Mouse (Mus musculus) MEL (cell line): ENCODE results near the gene Lrrc20. TPM values are rescaled to one million over a fixed set of nuclear protein-coding genes. Genes with fewer than 3 reads are reported as not detected.
A peak's percentile ranks its signal among the peaks of the same experiment; 100 is the strongest.

Experiments
- DNase-seq: peaks from one replicate; pipeline ENCODE4 v3.0.0; 2011; ENCODE audit warnings: low read depth, low spot score
- H3K27ac ChIP-seq: 2 replicates; pipeline ENCODE4 v1.5.1; 2012; ENCODE audit warnings: low read depth, mild to moderate bottlenecking, control low read depth, low read length, moderate library complexity; ENCODE audit not compliant: control insufficient read depth
- H3K27me3 ChIP-seq, 2 experiments: fragments of 150-350 bp in 1 of 2; sonication (generic) in 1 of 2; 2 replicates each; pipeline ENCODE4 v1.6.1; 2012; ENCODE audit warnings: low read length in 2 of 2, mild to moderate bottlenecking in 2 of 2, improper control_type of control experiment in 1 of 2, moderate library complexity in 1 of 2; ENCODE audit not compliant: insufficient read depth in 2 of 2, control insufficient read depth in 1 of 2
- H3K36me3 ChIP-seq, 2 experiments: 2 replicates each; pipeline ENCODE4 v1.6.1; 2012 to 2014; ENCODE audit warnings: low read length in 2 of 2, improper control_type of control experiment in 1 of 2, inconsistent platforms in 1 of 2, mild to moderate bottlenecking in 1 of 2; ENCODE audit not compliant: insufficient read depth in 2 of 2, control insufficient read depth in 1 of 2
- H3K4me1 ChIP-seq, 2 experiments: fragments of 150-350 bp in 1 of 2; sonication (generic) in 1 of 2; 2 replicates each; pipeline ENCODE4 v1.6.1; 2012; ENCODE audit warnings: low read length in 2 of 2, improper control_type of control experiment in 1 of 2, mild to moderate bottlenecking in 1 of 2; ENCODE audit not compliant: insufficient read depth in 2 of 2, control insufficient read depth in 1 of 2
- H3K4me3 ChIP-seq, 2 experiments: fragments of 150-350 bp in 1 of 2; sonication (generic) in 1 of 2; 2 replicates each; pipeline ENCODE4 v1.5.1; 2012; ENCODE audit warnings: low read depth in 2 of 2, low read length in 2 of 2, mild to moderate bottlenecking in 2 of 2, moderate library complexity in 2 of 2, control low read depth in 1 of 2, improper control_type of control experiment in 1 of 2; ENCODE audit not compliant: control insufficient read depth in 1 of 2, insufficient read depth in 1 of 2
- H3K79me2 ChIP-seq: 2 replicates; pipeline ENCODE4 v1.6.1; 2012; ENCODE audit warnings: mild to moderate bottlenecking, low read length, moderate library complexity; ENCODE audit not compliant: control insufficient read depth, poor library complexity, insufficient read depth
- H3K9ac ChIP-seq: 2 replicates; pipeline ENCODE4 v1.6.1; 2012; ENCODE audit warnings: low read depth, mild to moderate bottlenecking, control low read depth, low read length, moderate library complexity; ENCODE audit not compliant: control insufficient read depth, poor library complexity, severe bottlenecking
- H3K9me3 ChIP-seq: fragments of 150-350 bp; sonication (generic); replicated peaks from 2 replicates; pipeline ENCODE4 v1.6.1; 2012; ENCODE audit warnings: mild to moderate bottlenecking, low read length, improper control_type of control experiment, moderate library complexity; ENCODE audit not compliant: insufficient read depth
- CHD1 ChIP-seq: IDR thresholded peaks from 2 replicates; pipeline ENCODE4 v1.6.1; 2012; ENCODE audit warnings: low read depth, mild to moderate bottlenecking, inconsistent platforms, low read length, improper control_type of control experiment
- CHD2 ChIP-seq: IDR thresholded peaks from 2 replicates; pipeline ENCODE4 v1.6.1; 2011; ENCODE audit warnings: low read length, improper control_type of control experiment
- CTCF ChIP-seq, 3 experiments: IDR thresholded peaks in 2 of 3; conservative IDR thresholded peaks in 1 of 3; 2 replicates each; pipeline ENCODE4 v1.5.1; 2011 to 2012; ENCODE audit warnings: low read length in 3 of 3, low read depth in 2 of 3, mild to moderate bottlenecking in 2 of 3, improper control_type of control experiment in 1 of 3, inconsistent platforms in 1 of 3, mixed read lengths in 1 of 3, moderate library complexity in 1 of 3; ENCODE audit not compliant: control insufficient read depth in 1 of 3, insufficient read depth in 1 of 3, poor library complexity in 1 of 3, severe bottlenecking in 1 of 3
- E2F4 ChIP-seq: IDR thresholded peaks from 2 replicates; pipeline ENCODE4 v1.6.1; 2011; ENCODE audit warnings: low read depth, low read length, improper control_type of control experiment, borderline replicate concordance
- ELF1 ChIP-seq: IDR thresholded peaks from 2 replicates; pipeline ENCODE4 v1.6.1; 2014; ENCODE audit warnings: low read depth, mild to moderate bottlenecking, inconsistent platforms, low read length, improper control_type of control experiment, moderate library complexity
- EP300 ChIP-seq, 2 experiments: IDR thresholded peaks; 2 replicates each; pipeline ENCODE4 v1.6.1; 2011; ENCODE audit warnings: improper control_type of control experiment in 2 of 2, low read length in 2 of 2, low read depth in 1 of 2, mild to moderate bottlenecking in 1 of 2
- ETS1 ChIP-seq: IDR thresholded peaks from 2 replicates; pipeline ENCODE4 v1.6.1; 2012; ENCODE audit warnings: low read depth, mild to moderate bottlenecking, inconsistent platforms, low read length, improper control_type of control experiment, moderate library complexity
- GABPA ChIP-seq: IDR thresholded peaks from 2 replicates; pipeline ENCODE4 v1.6.1; 2012; ENCODE audit warnings: low read depth, mild to moderate bottlenecking, inconsistent platforms, low read length, improper control_type of control experiment, moderate library complexity
- GATA1 ChIP-seq: IDR thresholded peaks from 2 replicates; pipeline ENCODE4 v1.6.1; 2011; ENCODE audit warnings: low read depth, low read length, improper control_type of control experiment
- HCFC1 ChIP-seq: IDR thresholded peaks from 2 replicates; pipeline ENCODE4 v1.6.1; 2012; ENCODE audit warnings: low read depth, mild to moderate bottlenecking, inconsistent platforms, low read length, improper control_type of control experiment, moderate library complexity
- JUND ChIP-seq: IDR thresholded peaks from 2 replicates; pipeline ENCODE4 v1.6.1; 2011; ENCODE audit warnings: low read depth, mild to moderate bottlenecking, improper control_type of control experiment, low read length
- KAT2A ChIP-seq: conservative IDR thresholded peaks from 2 replicates; pipeline ENCODE4 v1.6.1; 2012; ENCODE audit warnings: low read depth, low read length, improper control_type of control experiment, inconsistent platforms
- MAFK ChIP-seq: IDR thresholded peaks from 2 replicates; pipeline ENCODE4 v1.6.1; 2011; ENCODE audit warnings: low read depth, mild to moderate bottlenecking, low read length, improper control_type of control experiment, borderline replicate concordance
- MAX ChIP-seq: IDR thresholded peaks from 2 replicates; pipeline ENCODE4 v1.6.1; 2011; ENCODE audit warnings: low read length, improper control_type of control experiment
- MAZ ChIP-seq: IDR thresholded peaks from 2 replicates; pipeline ENCODE4 v1.6.1; 2012; ENCODE audit warnings: low read depth, mild to moderate bottlenecking, inconsistent platforms, low read length, improper control_type of control experiment
- MEF2A ChIP-seq: IDR thresholded peaks from 2 replicates; pipeline ENCODE4 v1.6.1; 2014; ENCODE audit warnings: low read depth, mild to moderate bottlenecking, inconsistent platforms, low read length, improper control_type of control experiment; ENCODE audit not compliant: poor library complexity, insufficient replicate concordance, severe bottlenecking; ENCODE audit errors: extremely low read depth
- MXI1 ChIP-seq: IDR thresholded peaks from 2 replicates; pipeline ENCODE4 v1.6.1; 2011; ENCODE audit warnings: mild to moderate bottlenecking, low read depth, low read length, improper control_type of control experiment
- MYB ChIP-seq: IDR thresholded peaks from 2 replicates; pipeline ENCODE4 v1.6.1; 2011; ENCODE audit warnings: mild to moderate bottlenecking, low read depth, low read length, improper control_type of control experiment
- MYC ChIP-seq: IDR thresholded peaks from 2 replicates; pipeline ENCODE4 v1.6.1; 2011; ENCODE audit warnings: low read depth, mild to moderate bottlenecking, low read length, improper control_type of control experiment, moderate library complexity
- NELFE ChIP-seq: IDR thresholded peaks from 2 replicates; pipeline ENCODE4 v1.6.1; 2011; ENCODE audit warnings: low read depth, low read length, improper control_type of control experiment
- NRF1 ChIP-seq: IDR thresholded peaks from 2 replicates; pipeline ENCODE4 v1.6.1; 2014; ENCODE audit warnings: low read depth, mild to moderate bottlenecking, inconsistent platforms, low read length, improper control_type of control experiment, moderate library complexity; ENCODE audit not compliant: poor library complexity, insufficient read depth, severe bottlenecking
- POLR2A ChIP-seq, 2 experiments: IDR thresholded peaks; 2 replicates each; pipeline ENCODE4 v1.6.1; 2011 to 2012; ENCODE audit warnings: low read length in 2 of 2, mild to moderate bottlenecking in 2 of 2, control low read depth in 1 of 2, improper control_type of control experiment in 1 of 2, low read depth in 1 of 2, moderate library complexity in 1 of 2; ENCODE audit not compliant: control insufficient read depth in 1 of 2, insufficient read depth in 1 of 2, poor library complexity in 1 of 2
- POLR2AphosphoS2 ChIP-seq: IDR thresholded peaks from 2 replicates; pipeline ENCODE4 v1.6.1; 2011; ENCODE audit warnings: low read length, improper control_type of control experiment
- POLR2AphosphoS5 ChIP-seq: IDR thresholded peaks from 2 replicates; pipeline ENCODE4 v1.6.1; 2012; ENCODE audit warnings: low read depth, borderline replicate concordance, mild to moderate bottlenecking, inconsistent platforms, low read length, moderate library complexity, mixed read lengths
- RAD21 ChIP-seq: IDR thresholded peaks from 2 replicates; pipeline ENCODE4 v1.6.1; 2011; ENCODE audit warnings: mild to moderate bottlenecking, low read depth, low read length, improper control_type of control experiment
- RCOR1 ChIP-seq: IDR thresholded peaks from 2 replicates; pipeline ENCODE4 v1.6.1; 2012; ENCODE audit warnings: low read depth, mild to moderate bottlenecking, inconsistent platforms, low read length, improper control_type of control experiment
- SIN3A ChIP-seq: IDR thresholded peaks from 2 replicates; pipeline ENCODE4 v1.6.1; 2012; ENCODE audit warnings: low read length, improper control_type of control experiment, inconsistent platforms
- SMC3 ChIP-seq: IDR thresholded peaks from 2 replicates; pipeline ENCODE4 v1.6.1; 2011; ENCODE audit warnings: low read depth, low read length, improper control_type of control experiment
- TAL1 ChIP-seq: IDR thresholded peaks from 2 replicates; pipeline ENCODE4 v1.6.1; 2012; ENCODE audit warnings: mild to moderate bottlenecking, inconsistent platforms, low read length, moderate library complexity, mixed read lengths
- TBP ChIP-seq: IDR thresholded peaks from 2 replicates; pipeline ENCODE4 v1.8.0; 2011; ENCODE audit warnings: low read depth, low read length, improper control_type of control experiment
- TCF12 ChIP-seq: IDR thresholded peaks from 2 replicates; pipeline ENCODE4 v1.6.1; 2014; ENCODE audit warnings: low read depth, mild to moderate bottlenecking, inconsistent platforms, low read length, improper control_type of control experiment, moderate library complexity
- UBTF ChIP-seq: IDR thresholded peaks from 2 replicates; pipeline ENCODE4 v1.6.1; 2012; ENCODE audit warnings: low read depth, mild to moderate bottlenecking, inconsistent platforms, low read length, improper control_type of control experiment, moderate library complexity, borderline replicate concordance; ENCODE audit not compliant: insufficient read depth
- USF1 ChIP-seq: IDR thresholded peaks from 2 replicates; pipeline ENCODE4 v1.6.1; 2014; ENCODE audit warnings: low read depth, mild to moderate bottlenecking, inconsistent platforms, low read length, improper control_type of control experiment, moderate library complexity
- USF2 ChIP-seq, 2 experiments: IDR thresholded peaks; 2 replicates each; pipeline ENCODE4 v1.6.1; 2011 to 2012; ENCODE audit warnings: improper control_type of control experiment in 2 of 2, low read length in 2 of 2, borderline replicate concordance in 1 of 2, inconsistent platforms in 1 of 2, low read depth in 1 of 2, mild to moderate bottlenecking in 1 of 2; ENCODE audit not compliant: insufficient read depth in 1 of 2
- ZC3H11A ChIP-seq: IDR thresholded peaks from 2 replicates; pipeline ENCODE4 v1.6.1; 2012; ENCODE audit warnings: low read depth, mild to moderate bottlenecking, inconsistent platforms, low read length, improper control_type of control experiment
- ZKSCAN1 ChIP-seq: IDR thresholded peaks from 2 replicates; pipeline ENCODE4 v1.6.1; 2012; ENCODE audit warnings: low read depth, mild to moderate bottlenecking, inconsistent platforms, low read length, improper control_type of control experiment, moderate library complexity
- ZMIZ1 ChIP-seq: IDR thresholded peaks from 2 replicates; pipeline ENCODE4 v1.6.1; 2012; ENCODE audit warnings: low read depth, mild to moderate bottlenecking, inconsistent platforms, low read length, improper control_type of control experiment, moderate library complexity
- ZNF384 ChIP-seq: IDR thresholded peaks from 2 replicates; pipeline ENCODE4 v1.6.1; 2012; ENCODE audit warnings: low read depth, mild to moderate bottlenecking, inconsistent platforms, low read length, improper control_type of control experiment
- polyA plus RNA-seq, 2 experiments: library from polyadenylated mRNA; stranded (reverse) in 1 of 2; unstranded in 1 of 2; fragments of >175 nt in 1 of 2; fragments of >200 nt in 1 of 2; gene quantifications; 2 replicates each; pipeline versions ENCODE4 v1.2.1 to v1.2.4; 2012; ENCODE audit warnings: low replicate concordance in 2 of 2, low read depth in 1 of 2; ENCODE audit not compliant: insufficient read length in 2 of 2, insufficient read depth in 1 of 2, missing spikeins in 1 of 2
- total RNA-seq: library from RNA; depleted of rRNA; stranded (reverse); fragments of 300-350 nt; gene quantifications from 2 replicates; pipeline ENCODE4 v1.2.3, GENCODE M21; 2012

Gene Lrrc20
- total and polyA plus RNA-seq, 3 experiments = 7.6 to 14.7 TPM; not detected in 1

DNA sequence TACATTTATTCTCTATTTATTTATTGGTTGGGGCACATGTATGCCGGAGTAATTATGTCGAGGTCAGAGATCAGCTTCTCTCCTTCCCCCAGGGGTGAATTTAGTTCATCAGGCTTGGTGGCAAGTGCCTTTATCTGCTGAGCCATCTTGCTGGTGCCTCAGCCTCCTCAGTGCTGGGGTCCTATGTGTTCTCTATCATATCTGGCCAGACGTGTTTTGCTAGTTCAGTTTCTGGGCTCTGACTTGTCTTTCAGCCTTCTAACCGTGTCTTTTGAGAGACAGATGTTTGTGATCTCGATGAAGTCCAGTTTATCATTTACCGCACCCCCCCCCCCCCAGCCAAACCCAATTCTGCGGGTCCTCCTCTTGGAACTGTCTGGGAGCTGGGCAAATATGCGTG is 16.0 kb downstream of the Lrrc20 start:
- H3K27me3 ChIP-seq = no peaks in the 10 kb centered on the region
- H3K36me3 ChIP-seq = peaks cover 0 to 9% of the 10 kb centered on the region in 2 experiments; a peak in 2 of 4 replicates
- peaks cover 0 to 6% of the 10 kb centered on the region in 2 experiments; a peak in 2 of 4 replicates for H3K4me1 ChIP-seq
- H3K4me3 ChIP-seq = no peak overlapping the region; a peak in 1 of 4 replicates
- H3K9ac ChIP-seq = peak overlapping the region; percentile 34; the same call in 1 of the 2 replicates
- H3K9me3 ChIP-seq = no peaks in the 10 kb centered on the region
- peak overlapping the region; percentile 66 for H3K27ac ChIP-seq
- H3K79me2 ChIP-seq = no peaks in the 10 kb centered on the region
- peak; percentile 78 for DNase-seq
- TF ChIP-seq SIN3A = no peak
- TF ChIP-seq UBTF = no peak
- no peak for TF ChIP-seq ELF1
- TF ChIP-seq POLR2AphosphoS2 = no peak
- TF ChIP-seq EP300 (IDR thresholded peaks at IDR 0.05; ENCODE audit: low read depth in 1 of 2, low read length in 2 of 2) = peak; percentile 82 to 90
- 0 out of 2 replicates have a peak, but pooled peaks have one; percentile 17 for TF ChIP-seq MXI1
- no peak for TF ChIP-seq POLR2AphosphoS5
- TF ChIP-seq MAZ = 0 out of 2 replicates have a peak, but pooled peaks have one; percentile 22
- no peak for TF ChIP-seq ZKSCAN1
- no peak for TF ChIP-seq JUND
- TF ChIP-seq RAD21 = no peak
- TF ChIP-seq HCFC1 = no peak
- TF ChIP-seq MYB = peak; percentile 52; the same call in 1 of the 2 replicates
- no peak for TF ChIP-seq SMC3
- TF ChIP-seq CHD1 = no peak
- no peak for TF ChIP-seq USF2 (IDR thresholded peaks at IDR 0.05; ENCODE audit: borderline replicate concordance in 1 of 2, insufficient read depth in 1 of 2, low read depth in 1 of 2, low read length in 2 of 2)
- 0 out of 2 replicates have a peak, but pooled peaks have one; percentile 28 for TF ChIP-seq MYC
- no peak for TF ChIP-seq GABPA
- TF ChIP-seq USF1 = no peak
- TF ChIP-seq NELFE = no peak
- no peak for TF ChIP-seq CHD2
- no peak for TF ChIP-seq NRF1
- no peak for TF ChIP-seq ZMIZ1
- no peak for TF ChIP-seq ZNF384
- no peak for TF ChIP-seq MAX
- TF ChIP-seq KAT2A = no peak
- TF ChIP-seq TAL1 = peak; percentile 87
- no peak for TF ChIP-seq MEF2A
- TF ChIP-seq TBP = no peak
- TF ChIP-seq ETS1 = peak; percentile 61
- no peak for TF ChIP-seq ZC3H11A
- TF ChIP-seq TCF12 = peak; percentile 91
- no peak for TF ChIP-seq E2F4
- TF ChIP-seq POLR2A (IDR thresholded peaks at IDR 0.05; ENCODE audit: control insufficient read depth in 1 of 2, insufficient read depth in 1 of 2, low read depth in 1 of 2, low read length in 2 of 2, poor library complexity in 1 of 2) = no peak
- TF ChIP-seq MAFK = no peak
- TF ChIP-seq RCOR1 = 0 out of 2 replicates have a peak, but pooled peaks have one; percentile 42
- TF ChIP-seq GATA1 = peak; percentile 88
- TF ChIP-seq CTCF (IDR thresholded peaks at IDR 0.05 in 2 of 3, conservative IDR thresholded peaks at IDR 0.05 in 1 of 3; ENCODE audit: control insufficient read depth in 1 of 3, insufficient read depth in 1 of 3, low read depth in 2 of 3, low read length in 3 of 3, poor library complexity in 1 of 3, severe bottlenecking in 1 of 3) = no peak
